Mouse (Mus musculus) right cerebral cortex, postnatal 14 days (tissue): Measurements from ENCODE around the gene Plekha5.
"Not testable (repeated sequence)": the region's sequence is repeated elsewhere in the genome, so short reads cannot be mapped to it uniquely, and the experiment has no call there.

Source experiments
- DNase-seq: peaks from one replicate; pipeline ENCODE4 v3.0.0; 2022

Plekha5 gene

DNA sequence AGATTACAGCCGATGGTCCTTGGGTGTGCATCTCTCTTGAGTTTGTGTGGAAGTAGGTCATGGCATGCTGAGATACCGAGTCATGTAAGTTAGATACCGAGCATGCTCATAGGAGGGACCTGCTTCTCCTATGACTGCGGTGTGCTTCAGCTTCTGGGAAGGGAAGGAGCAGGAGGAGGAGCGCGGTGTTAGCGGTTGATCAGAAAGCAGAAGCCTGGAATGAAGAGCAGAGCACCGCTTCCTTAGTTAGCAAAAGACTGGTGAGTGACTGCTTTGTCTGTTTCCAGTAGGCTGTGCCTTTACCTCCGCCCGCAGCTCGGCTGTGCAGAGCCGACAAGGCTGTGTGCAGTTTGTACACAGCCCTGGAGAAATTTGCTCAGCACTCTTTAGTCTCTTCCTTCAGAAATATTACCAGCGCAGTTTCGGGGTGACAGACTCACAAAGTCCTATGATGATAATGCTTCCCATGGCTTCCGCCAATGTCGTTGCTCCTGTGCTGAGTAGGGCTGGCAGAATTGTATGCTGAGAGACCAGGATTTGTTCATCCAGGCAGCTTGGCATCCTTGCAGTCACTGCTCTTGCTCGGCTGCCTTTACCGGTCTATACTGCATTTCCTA lies 67.2 kb downstream of the Plekha5 start:
- DNase-seq: peak; percentile 23

DNA sequence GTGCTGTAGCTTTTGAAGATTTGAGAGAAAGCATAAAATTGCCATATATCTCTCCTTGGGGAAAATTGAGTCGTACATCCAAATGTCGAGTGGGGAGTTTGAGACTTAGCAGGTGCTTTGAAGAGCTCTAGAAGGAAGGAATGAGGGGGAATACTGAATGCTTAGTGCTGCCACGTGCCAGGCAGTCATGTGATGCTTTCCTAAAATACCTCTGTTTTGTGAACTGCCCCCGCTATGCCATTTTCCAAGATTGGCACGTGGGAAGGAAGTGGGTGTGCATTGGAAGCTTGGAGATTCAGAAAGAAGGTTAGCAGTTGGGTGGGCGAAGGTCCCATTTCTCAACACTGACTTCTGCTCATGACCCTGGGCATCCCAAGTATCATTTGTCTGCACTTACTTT lies 68.2 kb downstream of the Plekha5 start:
- no peak for DNase-seq

DNA sequence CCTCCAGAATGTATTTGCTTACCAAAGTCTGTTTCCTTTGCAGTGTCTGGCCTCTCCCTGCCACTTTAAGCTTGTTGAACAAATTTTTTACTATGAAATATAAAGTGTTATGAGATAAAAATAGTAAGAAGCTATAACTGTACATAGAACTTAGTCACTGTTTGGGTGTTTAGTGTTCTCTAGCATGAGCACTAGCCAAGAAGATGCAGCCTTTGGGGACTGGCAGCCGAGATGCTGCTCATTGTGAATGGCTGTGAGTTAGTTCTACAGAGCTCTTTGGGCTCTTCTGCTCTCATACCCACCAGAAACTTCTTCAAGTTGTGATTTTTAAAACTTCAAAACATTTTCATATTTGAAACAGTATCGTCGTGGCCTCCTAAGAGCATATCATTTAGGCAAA lies 74.2 kb downstream of the Plekha5 start:
- DNase-seq: no peak

DNA sequence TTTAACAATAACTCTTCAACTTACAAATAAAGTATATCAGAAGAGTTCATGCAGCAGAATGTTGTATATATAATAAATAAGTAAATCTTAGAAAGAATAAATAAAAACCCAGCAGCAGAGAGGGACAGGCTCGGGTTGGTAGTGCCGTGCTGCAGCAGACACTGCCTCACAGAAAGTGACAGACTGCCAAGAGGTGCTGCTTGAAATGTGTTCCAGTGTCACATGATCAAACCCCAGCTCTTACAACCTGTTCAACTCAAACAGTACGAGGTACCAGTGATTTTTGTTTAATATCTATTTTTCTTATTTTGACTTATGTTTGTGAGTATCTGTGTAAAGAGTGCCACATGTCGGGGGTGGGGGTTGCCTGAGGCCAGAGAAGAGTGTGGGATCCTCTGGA lies 75.1 kb downstream of the Plekha5 start:
- no peak for DNase-seq

DNA sequence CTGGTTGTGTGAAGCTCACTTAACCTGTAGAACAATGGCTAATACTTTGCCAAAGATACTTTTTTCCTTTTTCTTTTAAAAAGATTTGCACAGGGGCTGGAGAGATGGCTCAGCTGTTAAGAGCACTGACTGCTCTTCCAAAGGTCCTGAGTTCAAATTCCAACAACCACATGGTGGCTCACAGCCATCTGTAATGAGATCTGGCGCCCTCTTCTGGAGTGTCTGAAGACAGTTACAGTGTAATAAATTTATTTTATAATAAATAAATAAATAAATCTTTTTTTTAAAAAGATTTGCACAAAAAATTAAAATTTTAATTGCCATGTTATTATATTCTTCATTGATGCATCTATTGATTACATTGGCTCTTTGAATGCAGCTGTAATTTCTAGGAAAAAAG lies 77.0 kb downstream of the Plekha5 start:
- DNase-seq: not testable (repeated sequence)

GRCm38 (mm10) chr6:140501841-140502240 lies 78.0 kb downstream of the Plekha5 start:
- no peak for DNase-seq

DNA sequence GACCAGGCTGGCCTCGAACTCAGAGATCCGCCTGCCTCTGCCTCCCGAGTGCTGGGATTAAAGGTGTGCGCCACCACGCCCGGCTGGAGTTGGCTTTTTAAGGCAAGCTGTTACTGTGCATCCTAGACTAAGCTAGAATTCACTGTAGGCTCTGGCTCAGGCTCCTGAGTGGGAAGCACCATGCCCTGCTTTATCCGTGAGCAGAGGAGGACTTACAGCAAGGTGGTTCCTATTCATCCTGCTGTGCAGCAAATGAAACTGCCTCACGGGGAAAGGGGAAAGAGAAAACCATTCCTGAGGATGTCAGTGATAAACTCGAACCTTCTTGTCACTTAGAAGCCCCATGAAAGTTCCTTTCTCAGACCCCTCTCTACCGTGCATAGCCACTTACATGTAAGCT lies 80.9 kb downstream of the Plekha5 start:
- no peak for DNase-seq

- DNase-seq: no peak
Measured at GRCm38 (mm10) chr6:140507605-140508004, 83.8 kb downstream of the Plekha5 start.

DNA sequence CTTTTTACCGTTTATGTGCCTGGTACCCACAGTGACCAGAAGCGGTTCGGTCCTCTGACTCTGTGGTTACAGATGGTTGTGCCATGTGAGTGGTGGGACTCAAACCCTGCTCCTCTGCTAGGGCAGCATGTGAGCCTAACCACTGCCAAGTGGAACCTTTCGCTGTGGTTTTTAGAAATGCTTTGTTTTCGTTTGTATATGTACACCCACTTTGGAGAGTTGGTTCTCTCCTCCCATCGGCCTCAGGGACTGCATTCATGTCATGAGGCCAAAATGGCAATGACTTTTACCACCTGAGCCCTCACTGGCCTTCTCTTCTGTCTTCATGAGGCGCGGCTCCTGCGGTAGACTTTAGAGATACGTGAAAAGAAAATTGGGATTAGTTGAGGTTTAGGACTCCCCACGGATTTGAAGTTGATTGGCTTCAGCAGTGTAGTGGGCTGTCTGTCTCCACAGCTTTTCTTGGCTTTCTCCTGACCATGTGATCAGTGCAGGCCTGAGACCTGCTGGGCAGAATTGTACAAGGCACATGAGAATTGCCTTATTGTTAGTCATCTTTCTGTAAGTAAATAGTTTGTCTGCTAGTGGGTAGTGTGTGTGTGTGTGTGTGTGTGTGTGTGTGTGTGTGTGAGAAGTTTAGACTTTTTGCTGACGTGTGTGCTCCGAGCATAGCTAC lies 84.8 kb downstream of the Plekha5 start:
- no peak for DNase-seq

- DNase-seq: no peak
Measured at GRCm38 (mm10) chr6:140509151-140509530, 85.3 kb downstream of the Plekha5 start.

GRCm38 (mm10) chr6:140512016-140512415 lies 88.2 kb downstream of the Plekha5 start:
- DNase-seq: no peak

DNA sequence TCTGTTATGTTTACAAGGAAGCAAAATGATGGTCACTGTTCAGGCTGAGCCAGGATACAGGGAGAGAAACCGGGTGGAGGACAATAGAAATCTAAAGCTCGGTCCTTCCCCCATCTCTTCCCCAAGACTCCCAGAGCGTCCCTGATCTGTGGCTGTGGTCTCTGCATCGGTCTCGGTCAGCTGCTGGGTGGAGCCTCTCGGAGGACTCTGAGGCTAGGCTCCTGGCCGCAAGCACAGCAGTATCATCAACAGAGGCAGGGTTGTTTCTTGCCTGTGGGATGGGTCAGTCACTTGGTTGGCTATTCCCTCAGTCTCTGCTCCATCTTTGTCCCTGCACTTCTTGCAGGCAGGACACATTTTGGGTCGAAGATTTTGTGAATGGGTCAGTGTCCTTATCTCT lies 88.6 kb downstream of the Plekha5 start:
- no peak for DNase-seq

DNA sequence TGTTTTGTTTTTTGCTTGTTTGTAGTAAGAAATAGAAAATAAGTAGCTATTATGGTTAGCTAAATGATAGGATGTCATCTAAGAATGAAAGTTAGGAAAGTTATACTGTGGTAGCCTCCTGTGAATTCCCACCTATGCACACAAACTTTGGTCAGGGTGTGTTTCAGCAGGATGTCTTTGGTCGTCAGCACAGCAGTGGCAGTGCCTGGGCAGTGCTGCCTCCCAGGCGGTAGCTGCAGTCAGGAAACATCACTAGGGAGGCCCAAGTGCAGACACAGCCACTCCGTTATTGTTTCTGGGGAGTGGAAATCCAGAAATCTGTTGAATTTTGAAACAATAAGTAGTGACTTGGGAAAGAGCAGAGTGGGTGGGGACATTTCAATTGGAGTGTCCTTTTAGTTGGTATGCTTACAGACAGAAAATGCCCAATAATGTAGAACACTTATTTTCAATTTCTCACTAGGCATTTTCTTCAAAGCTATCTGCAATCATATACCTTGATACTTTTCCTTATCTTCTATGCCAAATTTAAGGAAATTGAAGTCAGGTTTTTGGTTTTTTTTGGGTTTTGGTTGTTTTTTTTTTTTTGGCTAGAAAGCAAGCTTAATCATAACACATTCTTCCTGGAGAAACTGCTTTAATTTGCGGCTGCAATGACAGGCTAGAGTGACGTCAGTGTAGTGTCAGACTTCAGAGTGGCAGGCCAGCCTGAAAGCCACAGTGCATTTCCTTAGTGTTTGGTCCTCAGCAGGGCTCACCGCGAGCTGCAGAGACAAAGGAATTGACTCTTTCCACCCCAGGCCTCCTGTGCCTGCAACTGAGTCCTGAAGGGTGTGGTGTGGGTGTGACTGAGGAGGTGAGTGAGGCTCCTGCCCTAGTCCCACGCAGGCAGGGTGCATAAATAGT lies 90.6 kb downstream of the Plekha5 start:
- DNase-seq: no peak

- no peak for DNase-seq
Measured at GRCm38 (mm10) chr6:140515550-140515949, 91.7 kb downstream of the Plekha5 start.

GRCm38 (mm10) chr6:140516202-140516601 lies 92.3 kb downstream of the Plekha5 start:
- DNase-seq: no peak

GRCm38 (mm10) chr6:140517188-140517587 lies 93.3 kb downstream of the Plekha5 start:
- no peak for DNase-seq

- no peak for DNase-seq
Measured at GRCm38 (mm10) chr6:140519019-140519418, 95.2 kb downstream of the Plekha5 start.

DNA sequence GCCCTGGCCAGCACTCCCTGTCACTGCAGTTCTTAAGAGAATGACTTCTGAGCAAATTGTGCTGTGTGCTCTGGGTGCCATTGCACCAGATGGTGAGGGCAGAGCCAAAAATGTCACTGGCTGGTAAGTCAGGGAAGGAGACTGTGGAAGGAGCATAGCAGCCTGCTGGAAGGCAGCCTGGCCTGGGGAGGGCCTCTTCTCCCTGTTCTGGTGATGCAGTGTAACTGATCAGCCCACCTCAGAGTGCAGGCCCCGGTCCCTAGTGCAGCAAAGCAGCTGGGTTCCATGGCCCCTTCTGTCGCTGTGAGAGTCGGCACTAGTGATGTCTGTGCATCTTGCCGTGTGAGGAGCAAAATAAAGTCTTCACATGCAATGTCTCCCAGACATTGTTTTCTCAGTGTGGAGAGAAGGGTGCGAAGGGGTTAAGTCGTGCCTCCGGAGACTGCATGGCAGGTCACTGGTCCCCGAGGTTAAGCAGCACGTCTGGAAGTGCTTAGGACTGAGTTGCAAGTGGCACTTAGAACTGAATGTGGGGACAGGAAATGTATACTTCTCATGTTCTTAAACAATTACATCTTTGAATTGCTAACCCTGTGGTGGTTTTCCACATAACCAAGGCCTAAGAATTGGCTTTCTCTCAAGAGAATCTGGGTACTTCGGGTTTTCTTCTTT lies 95.8 kb downstream of the Plekha5 start:
- DNase-seq: peak; percentile 16

DNA sequence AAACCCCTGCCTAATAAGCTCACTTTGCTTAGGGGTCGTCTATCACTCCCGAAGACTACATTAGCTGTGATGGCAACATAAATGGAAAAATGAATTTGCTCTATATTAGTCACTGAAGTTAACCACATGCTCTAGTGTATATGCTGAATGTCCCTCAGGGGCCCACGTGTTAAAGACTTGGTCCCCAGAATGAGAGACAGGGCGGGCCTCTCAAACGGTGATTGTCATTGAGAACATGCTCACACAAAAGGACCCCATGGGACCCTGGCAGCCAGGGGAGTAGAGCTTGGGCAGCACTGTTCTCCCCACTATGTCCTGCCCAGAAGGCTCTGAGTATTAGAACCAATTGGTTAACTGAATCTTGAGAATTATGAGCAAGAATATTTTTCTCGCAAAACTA lies 97.1 kb downstream of the Plekha5 start:
- DNase-seq: no peak

DNA sequence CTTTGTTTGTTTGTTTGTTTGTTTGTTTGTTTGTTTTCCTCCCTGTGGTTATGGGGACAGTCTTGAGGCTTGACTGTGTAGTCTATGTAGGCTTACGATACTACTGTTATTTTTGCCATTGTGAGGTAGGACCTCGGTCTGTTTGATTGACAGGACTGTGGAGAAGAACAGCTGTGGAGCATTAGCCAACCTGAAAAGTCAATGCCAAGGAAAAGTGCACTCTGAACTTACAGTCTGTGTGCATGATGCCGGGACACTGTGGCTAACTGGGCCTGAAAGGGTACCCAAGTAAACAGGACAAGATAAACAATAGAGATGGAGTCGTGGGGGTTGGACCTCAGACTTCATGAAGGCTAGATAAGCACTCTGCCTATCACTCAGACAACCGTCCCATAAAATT lies 98.0 kb downstream of the Plekha5 start:
- no peak for DNase-seq

DNA sequence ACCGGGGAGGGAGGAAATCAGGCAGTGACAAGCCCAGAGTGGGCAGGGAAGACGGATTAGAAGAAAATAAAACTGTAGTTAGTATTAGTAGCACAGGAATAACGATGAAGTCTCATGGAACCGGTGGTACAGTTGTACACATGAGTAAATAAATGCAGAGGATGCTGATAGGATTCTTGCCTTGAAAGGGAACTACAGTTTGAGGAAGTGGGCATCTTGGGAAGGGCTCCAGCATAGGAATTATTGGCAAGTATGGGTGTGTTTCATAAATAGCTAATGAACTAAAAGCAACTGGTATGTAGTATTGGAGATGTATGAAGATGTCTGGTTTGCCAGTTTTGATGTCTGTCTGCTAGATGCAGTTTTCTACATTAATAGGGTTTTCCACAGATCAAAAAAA lies 99.7 kb downstream of the Plekha5 start:
- DNase-seq: no peak

DNA sequence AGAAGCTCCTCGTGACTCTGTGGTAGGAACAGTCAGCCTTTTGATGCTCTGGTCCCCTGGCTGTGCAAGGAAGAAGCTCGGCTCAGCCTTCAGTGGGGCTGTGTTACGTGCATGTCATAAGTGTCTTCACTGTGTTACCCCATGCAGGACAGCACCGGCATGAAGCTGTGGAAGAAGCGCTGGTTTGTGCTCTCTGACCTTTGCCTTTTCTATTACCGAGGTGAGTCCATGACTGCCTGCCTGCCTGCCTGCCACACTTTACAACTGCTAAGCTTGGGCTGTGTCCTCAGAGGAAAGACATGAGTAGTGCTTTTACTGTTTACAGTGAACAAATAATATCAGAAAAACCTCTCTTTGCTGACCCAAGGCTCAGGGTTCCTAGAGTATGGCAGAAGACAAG lies 104.6 kb downstream of the Plekha5 start:
- DNase-seq: no peak

DNA sequence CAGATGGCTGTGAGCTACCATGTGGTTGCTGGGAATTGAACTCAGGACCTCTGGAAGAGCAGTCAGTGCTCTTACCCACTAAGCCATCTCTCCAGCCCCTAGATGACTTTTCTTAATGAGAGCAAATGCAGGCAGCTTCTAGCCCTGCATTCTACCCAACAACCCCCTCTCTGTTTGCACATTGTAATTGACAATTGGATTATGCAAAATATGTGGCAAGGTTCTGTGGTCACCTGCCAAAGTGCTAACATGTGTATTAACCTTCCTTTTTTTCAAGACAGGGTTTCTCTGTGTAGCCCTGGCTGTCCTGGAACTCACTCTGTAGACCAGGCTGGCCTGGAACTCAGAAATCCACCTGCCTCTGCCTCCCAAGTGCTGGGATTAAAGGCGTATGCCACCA lies 109.0 kb downstream of the Plekha5 start:
- DNase-seq: not testable (repeated sequence)
